Mouse (Mus musculus): ENCODE data around the gene Gm43518. TPM values are rescaled to one million over a fixed set of nuclear protein-coding genes. Genes with fewer than 3 reads are reported as not detected.

Gene Gm43518
- polyA plus RNA-seq, 1 experiment from 2014 or later = 1.6 TPM

- Histone ChIP-seq H3K4me2 (ENCODE audit: low read depth, low read length, severe bottlenecking) (no peak overlapping the region), H3K9me3 (ENCODE audit: control insufficient read depth, low read length) (no peaks in the 10 kb centered on the region), H3K27ac (ENCODE audit: low read depth, low read length) (no peak overlapping the region), H3K9ac (ENCODE audit: low read length) (no peak overlapping the region), H3K36me3 (ENCODE audit: control insufficient read depth, insufficient read depth, low read length) (no peaks in the 10 kb centered on the region), H3K4me3 (ENCODE audit: low read depth, low read length) (no peak overlapping the region), H3K4me1 (replicated peaks; ENCODE audit: control insufficient read depth, insufficient read depth, low read length) (no peaks in the 10 kb centered on the region), H3K27me3 (ENCODE audit: control insufficient read depth, insufficient read depth, low read length) (no peaks in the 10 kb centered on the region)
- ATAC-seq (replicated peaks; ENCODE audit: low FRiP score) = no peak
- DNase-seq (ENCODE audit: low spot score) = no peak
- WGBS = 71% methylated on average over 2 of the region's 2 CpGs
Observed at GRCm38 (mm10) chr5:123986925-123987324, 59.7 kb downstream of the Gm43518 start.

- Histone ChIP-seq H3K4me2 (ENCODE audit: low read depth, low read length, severe bottlenecking) (no peak overlapping the region), H3K9me3 (ENCODE audit: control insufficient read depth, low read length) (no peaks in the 10 kb centered on the region), H3K9ac (ENCODE audit: low read length) (no peak overlapping the region), H3K27me3 (ENCODE audit: control insufficient read depth, insufficient read depth, low read length) (no peaks in the 10 kb centered on the region), H3K27ac (ENCODE audit: low read depth, low read length) (no peak overlapping the region), H3K36me3 (ENCODE audit: control insufficient read depth, insufficient read depth, low read length) (no peaks in the 10 kb centered on the region), H3K4me3 (ENCODE audit: low read depth, low read length) (no peak overlapping the region), H3K4me1 (replicated peaks; ENCODE audit: control insufficient read depth, insufficient read depth, low read length) (no peaks in the 10 kb centered on the region)
- DNase-seq (ENCODE audit: low spot score) = no peak
- WGBS = 73% methylated on average over 4 of the region's 4 CpGs
- no peak for ATAC-seq (replicated peaks; ENCODE audit: low FRiP score)
Observed at GRCm38 (mm10) chr5:123987511-123987910, 60.3 kb downstream of the Gm43518 start.

Other genes starting within 250 kb of the Gm43518 start
- gene Clip1, start 242.8 kb upstream of the Gm43518 start, polyA plus RNA-seq (2014; fragmentation: Nextera tagmentation; extraction: Ambion mirVana) = 55.1 and 57.7 TPM in 2 replicates
- gene Zcchc8, start 206.3 kb upstream of the Gm43518 start, polyA plus RNA-seq (2014; fragmentation: Nextera tagmentation; extraction: Ambion mirVana) = 106 and 109 TPM in 2 replicates
- 140 and 178 TPM in 2 replicates for gene Rsrc2, start 178.0 kb upstream of the Gm43518 start, polyA plus RNA-seq (2014; fragmentation: Nextera tagmentation; extraction: Ambion mirVana)
- 53.8 and 65.0 TPM in 2 replicates for gene Kntc1, start 177.7 kb upstream of the Gm43518 start, polyA plus RNA-seq (2014; fragmentation: Nextera tagmentation; extraction: Ambion mirVana)
- not detected in 2 replicates for gene Hcar2, start 61.9 kb upstream of the Gm43518 start, polyA plus RNA-seq (2014; fragmentation: Nextera tagmentation; extraction: Ambion mirVana)
- 0.05 and 0.21 TPM in 2 replicates for gene Hcar1, start 47.4 kb upstream of the Gm43518 start, polyA plus RNA-seq (2014; fragmentation: Nextera tagmentation; extraction: Ambion mirVana)
- 151 and 166 TPM in 2 replicates for gene Denr, start 20.2 kb upstream of the Gm43518 start, polyA plus RNA-seq (2014; fragmentation: Nextera tagmentation; extraction: Ambion mirVana)
- gene Ccdc62, start 3.3 kb downstream of the Gm43518 start, polyA plus RNA-seq (2014; fragmentation: Nextera tagmentation; extraction: Ambion mirVana) = 3.9 and 6.7 TPM in 2 replicates
- 7.3 and 8.6 TPM in 2 replicates for gene Hip1r, start 46.2 kb downstream of the Gm43518 start, polyA plus RNA-seq (2014; fragmentation: Nextera tagmentation; extraction: Ambion mirVana)
- 60.2 and 61.4 TPM in 2 replicates for gene Vps37b, start 104.9 kb downstream of the Gm43518 start, polyA plus RNA-seq (2014; fragmentation: Nextera tagmentation; extraction: Ambion mirVana)
- 1.6 and 1.7 TPM in 2 replicates for gene Abcb9, start 168.4 kb downstream of the Gm43518 start, polyA plus RNA-seq (2014; fragmentation: Nextera tagmentation; extraction: Ambion mirVana)
- 14.5 and 15.8 TPM in 2 replicates for gene Ogfod2, start 184.9 kb downstream of the Gm43518 start, polyA plus RNA-seq (2014; fragmentation: Nextera tagmentation; extraction: Ambion mirVana)
- gene Arl6ip4, start 188.7 kb downstream of the Gm43518 start, polyA plus RNA-seq (2014; fragmentation: Nextera tagmentation; extraction: Ambion mirVana) = 108 and 110 TPM in 2 replicates